Mouse (Mus musculus): ENCODE measurements around the gene Zkscan4. TPM values are rescaled to one million over a fixed set of nuclear protein-coding genes. Genes with fewer than 3 reads are reported as not detected.

Gene Zkscan4
- total and polyA plus RNA-seq, 3 experiments, result 0.46 to 3.6 (median 1.8) TPM

DNA sequence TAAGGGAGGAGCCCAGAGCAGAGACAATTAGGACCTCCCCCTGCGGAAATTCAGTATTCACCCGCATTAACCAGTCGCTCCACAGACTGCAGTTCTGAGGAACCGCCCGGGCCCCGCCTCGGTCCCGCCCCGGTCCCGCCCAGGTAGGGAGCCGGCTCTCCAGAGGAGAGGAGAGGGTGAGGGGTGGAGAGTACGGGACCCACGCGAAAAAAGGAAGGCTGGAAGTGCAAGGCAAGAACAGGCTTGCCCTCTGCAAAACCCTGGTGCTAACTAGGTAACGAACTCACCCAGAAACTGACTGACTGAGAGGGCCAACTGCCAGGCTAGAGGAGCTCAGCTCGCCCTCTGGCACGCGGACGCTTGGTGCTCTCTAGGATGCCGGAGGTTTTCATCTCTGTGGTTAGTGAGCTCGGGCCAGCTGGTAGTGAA lies 27.5 kb downstream of the Zkscan4 start:
- peak; percentile 95 for DNase-seq

- no peak for DNase-seq
These were observed 51.4 kb downstream of the Zkscan4 start for GRCm38 (mm10) chr13:21530136-21530535.

DNA sequence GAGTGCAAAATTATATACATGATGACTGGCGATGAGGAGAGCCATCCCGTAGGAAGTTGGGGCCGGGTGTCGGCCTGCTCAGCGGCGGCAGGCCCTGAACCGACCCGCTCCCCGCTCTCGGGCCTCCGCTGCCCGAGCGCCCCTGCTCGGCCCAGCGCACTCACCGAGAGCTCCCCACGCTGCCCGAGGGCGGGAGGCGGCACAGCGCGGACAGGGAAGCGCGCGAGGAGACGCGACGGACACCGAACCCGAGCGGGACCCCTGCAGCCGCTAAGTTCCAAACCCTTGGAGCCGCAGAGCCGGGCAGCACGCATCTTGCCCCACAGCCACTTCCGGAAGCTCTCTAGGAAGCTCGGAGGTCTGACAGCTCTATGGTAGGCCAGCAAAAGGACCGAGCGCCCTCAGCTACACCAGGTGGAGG lies 52.1 kb downstream of the Zkscan4 start, which contains the start of gene Zkscan8:
Gene Zkscan8 (minus strand): TSS at position 340 of the 421 bp plus-strand sequence.
- peak; percentile 94 for DNase-seq

Small RNA genes lying within 50 kb of the gene (microRNA-seq; reads per million reads assigned to microRNA genes)
- gene Mir1896, result 0 reads per million in 2 experiments

Other genes starting within 250 kb of the Zkscan4 start
- gene Gpx5, start 186.2 kb upstream of the Zkscan4 start, total RNA-seq (2021), result not detected
- not detected in 2 replicates for gene Gpx5, start 186.2 kb upstream of the Zkscan4 start, polyA plus RNA-seq (2012; rRNA removed)
- gene Gpx6, start 166.8 kb upstream of the Zkscan4 start, total RNA-seq (2021), result not detected
- gene Gpx6, start 166.8 kb upstream of the Zkscan4 start, polyA plus RNA-seq (2012; rRNA removed), result not detected in 2 replicates
- gene Olfr1367, start 132.0 kb upstream of the Zkscan4 start, total RNA-seq (2021), result not detected
- gene Olfr1367, start 132.0 kb upstream of the Zkscan4 start, polyA plus RNA-seq (2012; rRNA removed), result not detected in 2 replicates
- 1 to 10 TPM; 9.4 to 9.6 TPM for gene Zscan12, start 116.1 kb upstream of the Zkscan4 start, total RNA-seq (2021)
- gene Zscan12, start 116.1 kb upstream of the Zkscan4 start, polyA plus RNA-seq (2012; rRNA removed), result 0.33 and 0.44 TPM in 2 replicates
- gene Zkscan3, start 76.2 kb upstream of the Zkscan4 start, total RNA-seq (2021), result 10 to 100 TPM; 44.2 to 61.4 TPM
- gene Zkscan3, start 76.2 kb upstream of the Zkscan4 start, polyA plus RNA-seq (2012; rRNA removed), result 21.9 and 27.8 TPM in 2 replicates
- under 1 TPM; 0.81 to 0.90 TPM for gene Pgbd1, start 37.8 kb upstream of the Zkscan4 start, total RNA-seq (2021)
- 0.12 and 0.51 TPM in 2 replicates for gene Pgbd1, start 37.8 kb upstream of the Zkscan4 start, polyA plus RNA-seq (2012; rRNA removed)
- 10 to 100 TPM; 36.8 to 37.8 TPM for gene Zscan26, start 25.2 kb upstream of the Zkscan4 start, total RNA-seq (2021)
- gene Zscan26, start 25.2 kb upstream of the Zkscan4 start, polyA plus RNA-seq (2012; rRNA removed), result 3.6 and 5.3 TPM in 2 replicates
- gene Nkapl, start 10.4 kb upstream of the Zkscan4 start, total RNA-seq (2021), result 1 to 10 TPM in 1 of 2 experiments, under 1 TPM in 1; 0.84 to 1.5 TPM
- gene Nkapl, start 10.4 kb upstream of the Zkscan4 start, polyA plus RNA-seq (2012; rRNA removed), result 0.43 and 0.70 TPM in 2 replicates
- gene Gm10065, start 534 bp downstream of the Zkscan4 start, total RNA-seq (2021), result not detected
- gene Gm10065, start 534 bp downstream of the Zkscan4 start, polyA plus RNA-seq (2012; rRNA removed), result 1.4 TPM in 1 of 2 replicates, not detected in the other
- gene AK157302, start 16.3 kb downstream of the Zkscan4 start, total RNA-seq (2021), result 10 to 100 TPM; 13.3 to 14.2 TPM
- 0.09 TPM in 1 of 2 replicates, not detected in the other for gene AK157302, start 16.3 kb downstream of the Zkscan4 start, polyA plus RNA-seq (2012; rRNA removed)
- 100 to 1,000 TPM in 1 of 2 experiments, 10 to 100 TPM in 1; 95.4 to 165 TPM for gene Gm11273, start 22.5 kb downstream of the Zkscan4 start, total RNA-seq (2021)
- 56.6 and 56.8 TPM in 2 replicates for gene Gm11273, start 22.5 kb downstream of the Zkscan4 start, polyA plus RNA-seq (2012; rRNA removed)
- gene Zkscan8, start 52.2 kb downstream of the Zkscan4 start, total RNA-seq (2021), result 10 to 100 TPM; 13.9 to 17.1 TPM
- 1.2 and 1.5 TPM in 2 replicates for gene Zkscan8, start 52.2 kb downstream of the Zkscan4 start, polyA plus RNA-seq (2012; rRNA removed)
- not detected for gene Olfr1366, start 63.9 kb downstream of the Zkscan4 start, total RNA-seq (2021)
- gene Olfr1366, start 63.9 kb downstream of the Zkscan4 start, polyA plus RNA-seq (2012; rRNA removed), result not detected in 2 replicates
- not detected for gene Olfr1535, start 81.0 kb downstream of the Zkscan4 start, total RNA-seq (2021)
- not detected in 2 replicates for gene Olfr1535, start 81.0 kb downstream of the Zkscan4 start, polyA plus RNA-seq (2012; rRNA removed)
- not detected for gene Olfr1364, start 102.9 kb downstream of the Zkscan4 start, total RNA-seq (2021)
- not detected in 2 replicates for gene Olfr1364, start 102.9 kb downstream of the Zkscan4 start, polyA plus RNA-seq (2012; rRNA removed)
- gene Olfr1362, start 135.1 kb downstream of the Zkscan4 start, total RNA-seq (2021), result not detected
- gene Olfr1362, start 135.1 kb downstream of the Zkscan4 start, polyA plus RNA-seq (2012; rRNA removed), result 0.04 TPM in 1 of 2 replicates, not detected in the other
- gene Olfr11, start 163.6 kb downstream of the Zkscan4 start, total RNA-seq (2021), result not detected
- gene Olfr11, start 163.6 kb downstream of the Zkscan4 start, polyA plus RNA-seq (2012; rRNA removed), result not detected in 2 replicates
- not detected for gene Olfr1361, start 184.5 kb downstream of the Zkscan4 start, total RNA-seq (2021)
- gene Olfr1361, start 184.5 kb downstream of the Zkscan4 start, polyA plus RNA-seq (2012; rRNA removed), result not detected in 2 replicates
- not detected for gene Olfr1360, start 198.5 kb downstream of the Zkscan4 start, total RNA-seq (2021)
- gene Olfr1360, start 198.5 kb downstream of the Zkscan4 start, polyA plus RNA-seq (2012; rRNA removed), result not detected in 2 replicates
- gene Olfr1359, start 219.2 kb downstream of the Zkscan4 start, total RNA-seq (2021), result not detected
- not detected in 2 replicates for gene Olfr1359, start 219.2 kb downstream of the Zkscan4 start, polyA plus RNA-seq (2012; rRNA removed)
- 10 to 100 TPM; 24.1 to 36.9 TPM for gene Hist1h2bl, start 237.2 kb downstream of the Zkscan4 start, total RNA-seq (2021)
- gene Hist1h2bl, start 237.2 kb downstream of the Zkscan4 start, polyA plus RNA-seq (2012; rRNA removed), result 0.49 and 1.3 TPM in 2 replicates
- 10 to 100 TPM; 28.5 to 38.1 TPM for gene Hist1h2ai, start 237.5 kb downstream of the Zkscan4 start, total RNA-seq (2021)
- 5.7 and 9.3 TPM in 2 replicates for gene Hist1h2ai, start 237.5 kb downstream of the Zkscan4 start, polyA plus RNA-seq (2012; rRNA removed)
- 10 to 100 TPM; 16.3 to 42.1 TPM for gene Hist1h3h, start 238.8 kb downstream of the Zkscan4 start, total RNA-seq (2021)
- 5.5 and 8.7 TPM in 2 replicates for gene Hist1h3h, start 238.8 kb downstream of the Zkscan4 start, polyA plus RNA-seq (2012; rRNA removed)
- 1 to 10 TPM; 6.5 to 7.0 TPM for gene Hist1h2bm, start 243.1 kb downstream of the Zkscan4 start, total RNA-seq (2021)
- 0.28 and 0.56 TPM in 2 replicates for gene Hist1h2bm, start 243.1 kb downstream of the Zkscan4 start, polyA plus RNA-seq (2012; rRNA removed)